Mouse (Mus musculus) testis, adult 2 months (tissue): ENCODE measurements around the gene Cacng5. TPM values are rescaled to one million over a fixed set of nuclear protein-coding genes. Genes with fewer than 3 reads are reported as not detected.

Experiments used
- H3K27ac ChIP-seq: fragments of 200-500 bp; 2 replicates; pipeline ENCODE4 v1.5.1; 2012; ENCODE audit warnings: low read depth, low read length; ENCODE audit not compliant: control insufficient read depth, insufficient read depth
- H3K27me3 ChIP-seq: fragments of 200-500 bp; 2 replicates; pipeline ENCODE4 v1.6.1; 2012; ENCODE audit warnings: mild to moderate bottlenecking, low read length, moderate library complexity; ENCODE audit not compliant: control insufficient read depth, insufficient read depth
- H3K36me3 ChIP-seq: fragments of 200-500 bp; 2 replicates; pipeline ENCODE4 v1.6.1; 2012; ENCODE audit warnings: mild to moderate bottlenecking, low read length; ENCODE audit not compliant: control insufficient read depth, insufficient read depth
- H3K4me1 ChIP-seq: fragments of 200-500 bp; 2 replicates; pipeline ENCODE4 v1.6.1; 2012; ENCODE audit warnings: low read length; ENCODE audit not compliant: control insufficient read depth, insufficient read depth
- H3K4me3 ChIP-seq: fragments of 200-500 bp; 2 replicates; pipeline ENCODE4 v1.5.1; 2012; ENCODE audit warnings: low read depth, mild to moderate bottlenecking, low read length, moderate library complexity, mixed read lengths; ENCODE audit not compliant: control insufficient read depth
- CTCF ChIP-seq: fragments of 200-500 bp; IDR thresholded peaks from 2 replicates; pipeline ENCODE4 v1.5.1; 2012; ENCODE audit warnings: low read depth, mild to moderate bottlenecking, inconsistent platforms, low read length, moderate library complexity; ENCODE audit not compliant: control insufficient read depth, insufficient read depth, insufficient replicate concordance
- POLR2A ChIP-seq: fragments of 200-500 bp; IDR thresholded peaks from 2 replicates; pipeline ENCODE4 v1.6.1; 2012; ENCODE audit warnings: low read depth, mild to moderate bottlenecking, inconsistent platforms, low read length, moderate library complexity; ENCODE audit not compliant: control insufficient read depth
- polyA plus RNA-seq: library from polyadenylated mRNA; depleted of rRNA; stranded (reverse); fragments of >200 nt; gene quantifications from 2 replicates; pipeline ENCODE4 v1.2.3, GENCODE M21; 2012; rRNA removed

The Cacng5 gene
- polyA plus RNA-seq, 1 experiment: 9.2 TPM

DNA sequence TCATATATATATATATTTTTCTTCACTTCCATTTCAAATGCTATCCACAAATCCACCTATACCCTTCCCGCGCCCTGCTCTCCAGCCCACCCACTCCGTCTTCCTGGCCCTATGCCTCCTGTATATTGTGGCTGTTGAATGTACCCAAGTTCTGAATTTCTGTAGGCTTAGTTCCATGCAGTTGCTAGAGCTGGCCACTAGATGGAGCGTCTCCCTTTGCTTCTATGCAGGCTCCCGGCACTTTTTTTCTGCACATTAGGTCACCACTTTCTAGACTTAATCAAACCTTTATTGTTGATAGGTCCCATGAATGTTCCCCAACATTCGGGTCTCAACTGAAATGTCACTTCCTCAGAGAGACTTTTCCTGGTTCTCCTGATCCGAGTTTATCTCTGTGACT is 55.6 kb downstream of the Cacng5 start:
- H3K4me3 ChIP-seq: no peak overlapping the region
- H3K27ac ChIP-seq: no peak overlapping the region

GRCm38 (mm10) chr11:107853088-107853487 is 61.8 kb downstream of the Cacng5 start:
- TF ChIP-seq CTCF (no peak), POLR2A (no peak)
- Histone ChIP-seq H3K27ac (no peak overlapping the region), H3K4me1 (peaks cover 5% of the 10 kb centered on the region), H3K4me3 (no peak overlapping the region), H3K27me3 (no peaks in the 10 kb centered on the region), H3K36me3 (no peaks in the 10 kb centered on the region)

More for the DNA sequence above, 55.6 kb downstream of the Cacng5 start:
- TF ChIP-seq POLR2A (no peak), CTCF (peak; percentile 38; the same call in 1 of the 2 replicates)
- Histone ChIP-seq H3K27me3 (no peaks in the 10 kb centered on the region), H3K36me3 (no peaks in the 10 kb centered on the region), H3K4me1 (no peaks in the 10 kb centered on the region)

DNA sequence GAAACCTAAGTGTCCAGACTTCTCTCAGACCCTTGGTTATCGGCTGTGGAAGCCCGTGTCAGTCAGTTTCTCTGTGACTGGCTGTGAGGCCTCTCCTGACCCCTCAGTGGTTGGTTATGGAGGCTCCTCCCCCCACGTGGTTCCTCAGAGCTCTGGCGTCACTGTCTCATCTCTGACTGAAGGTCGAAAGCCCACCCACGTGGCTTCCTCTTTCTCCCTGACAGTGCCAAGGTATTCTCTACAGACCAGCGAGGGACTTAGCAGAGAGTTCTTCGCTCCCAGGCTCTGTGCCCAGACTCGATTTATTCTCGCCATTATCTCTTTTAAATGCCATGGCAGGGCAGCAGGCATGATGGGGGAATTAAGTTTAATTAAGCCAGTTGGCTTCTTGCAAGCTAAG is 65.2 kb downstream of the Cacng5 start:
- Histone ChIP-seq H3K27ac (no peak overlapping the region), H3K4me3 (peak overlapping the region; percentile 31), H3K27me3 (no peaks in the 10 kb centered on the region), H3K36me3 (no peaks in the 10 kb centered on the region), H3K4me1 (peaks cover 5% of the 10 kb centered on the region)
- no peak for TF ChIP-seq POLR2A
- TF ChIP-seq CTCF: no peak

DNA sequence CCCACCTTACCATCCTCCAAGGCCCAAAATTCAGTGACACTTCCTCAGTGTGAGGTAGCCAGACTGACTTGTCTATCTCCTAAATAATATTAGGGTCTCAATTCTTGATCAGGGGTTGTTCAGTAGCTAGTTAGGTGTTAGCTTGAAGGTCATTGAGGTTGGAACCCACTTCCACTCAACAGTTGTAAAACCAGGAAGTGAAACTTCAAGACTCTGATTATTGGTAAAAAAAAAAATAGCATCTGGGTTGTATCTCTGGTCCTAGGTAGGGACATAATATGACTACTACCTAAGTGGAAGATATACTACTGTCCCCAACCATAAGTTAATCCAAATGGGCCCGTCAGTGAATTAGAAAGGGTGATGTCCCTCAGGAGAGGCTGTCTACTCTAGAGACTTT is 70.7 kb downstream of the Cacng5 start:
- Histone ChIP-seq H3K4me3 (no peak overlapping the region), H3K27me3 (no peaks in the 10 kb centered on the region), H3K4me1 (peaks cover 6% of the 10 kb centered on the region; the same call in 1 of the 2 replicates), H3K36me3 (no peaks in the 10 kb centered on the region), H3K27ac (no peak overlapping the region)
- no peak for TF ChIP-seq POLR2A
- TF ChIP-seq CTCF: no peak

DNA sequence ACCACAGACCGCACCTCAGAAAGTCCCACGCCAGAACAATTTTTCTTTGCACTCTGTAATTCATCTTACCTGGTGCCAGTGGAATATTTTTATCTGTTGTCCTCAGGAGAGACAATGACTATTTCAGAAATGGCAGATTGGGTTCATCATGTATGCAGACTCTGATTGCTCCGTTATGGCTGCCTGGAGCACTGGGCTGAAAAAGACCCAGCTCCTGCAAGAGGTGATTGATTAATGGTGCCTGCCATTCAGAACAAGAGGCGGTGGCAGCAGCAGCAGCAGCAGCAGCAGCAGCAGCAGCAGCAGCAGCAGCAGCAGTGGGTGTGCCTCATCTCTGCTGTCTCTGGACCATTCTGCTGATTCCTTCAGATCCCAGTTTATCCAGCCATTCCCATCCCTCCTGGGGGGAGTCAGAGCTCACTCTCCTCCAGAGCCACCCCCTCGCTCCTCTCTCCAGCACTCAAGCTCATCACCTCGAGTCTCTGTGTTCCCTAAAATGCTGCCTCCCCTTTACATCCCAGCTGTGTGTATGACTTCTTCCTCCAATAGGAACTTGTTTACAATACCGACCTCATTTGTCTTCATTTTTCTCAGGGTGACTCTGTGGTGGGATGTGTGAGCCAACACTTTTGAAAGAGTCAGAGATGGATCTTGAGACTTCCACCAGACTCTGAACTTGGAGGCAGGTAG is 81.4 kb downstream of the Cacng5 start:
- Histone ChIP-seq H3K27me3 (no peaks in the 10 kb centered on the region), H3K4me1 (no peaks in the 10 kb centered on the region), H3K27ac (no peak overlapping the region), H3K4me3 (peak overlapping the region; percentile 47), H3K36me3 (no peaks in the 10 kb centered on the region)
- TF ChIP-seq POLR2A: no peak
- TF ChIP-seq CTCF: no peak

Other genes with a start within 250 kb of the Cacng5 start
- gene Cacng1, start 198.5 kb downstream of the Cacng5 start, polyA plus RNA-seq: 0.23 and 0.32 TPM in 2 replicates
- 2.3 and 2.8 TPM in 2 replicates for gene Cacng4, start 120.5 kb downstream of the Cacng5 start, polyA plus RNA-seq